Mouse (Mus musculus) ZHBTc4 (cell line): Measurements from ENCODE around the gene Olfr218.
"Not testable (repeated sequence)": the region's sequence is repeated elsewhere in the genome, so short reads cannot be mapped to it uniquely, and the experiment has no call there.

Experiments
- DNase-seq: peaks from one replicate; pipeline ENCODE4 v3.0.0-alpha.2; 2011; ENCODE audit warnings: low read depth, low spot score

The Olfr218 gene

GRCm38 (mm10) chr1:173197508-173197907, at the start of gene Olfr218:
Olfr218 (plus strand) TSS chr1:173197808.
- no peak for DNase-seq

DNA sequence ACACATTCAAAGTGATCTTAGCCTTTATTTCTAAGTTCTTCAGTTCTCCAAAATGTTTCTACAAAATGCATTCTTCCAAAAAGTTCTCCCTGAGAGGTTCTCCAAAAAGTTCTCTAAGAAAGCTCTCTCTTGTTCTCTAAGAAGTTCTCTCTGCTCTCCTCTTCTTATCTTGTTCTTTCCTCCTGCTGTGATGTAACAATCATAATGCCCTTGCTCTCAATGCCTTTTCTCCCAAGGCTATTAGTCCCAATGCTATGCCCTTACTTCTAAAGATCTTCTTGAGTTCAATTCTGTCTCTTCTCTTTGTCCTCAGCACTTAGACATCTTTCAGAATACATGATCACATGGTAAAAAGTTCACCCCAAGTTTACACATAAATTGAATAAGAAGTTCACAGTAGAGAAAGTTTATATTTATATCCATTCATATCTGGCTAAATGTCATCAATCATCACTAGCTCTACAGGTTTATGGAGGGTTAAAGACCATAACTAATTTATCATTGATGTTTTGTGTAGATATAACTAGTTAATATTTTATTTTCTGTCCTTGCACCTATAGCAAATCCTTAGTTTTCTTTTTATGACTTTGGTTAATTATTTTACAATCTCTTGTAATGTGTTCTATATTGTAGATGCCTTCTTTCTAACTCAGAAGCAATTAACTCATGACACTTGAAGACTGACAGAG, 23.3 kb upstream of the Olfr218 start:
- no peak for DNase-seq

DNA sequence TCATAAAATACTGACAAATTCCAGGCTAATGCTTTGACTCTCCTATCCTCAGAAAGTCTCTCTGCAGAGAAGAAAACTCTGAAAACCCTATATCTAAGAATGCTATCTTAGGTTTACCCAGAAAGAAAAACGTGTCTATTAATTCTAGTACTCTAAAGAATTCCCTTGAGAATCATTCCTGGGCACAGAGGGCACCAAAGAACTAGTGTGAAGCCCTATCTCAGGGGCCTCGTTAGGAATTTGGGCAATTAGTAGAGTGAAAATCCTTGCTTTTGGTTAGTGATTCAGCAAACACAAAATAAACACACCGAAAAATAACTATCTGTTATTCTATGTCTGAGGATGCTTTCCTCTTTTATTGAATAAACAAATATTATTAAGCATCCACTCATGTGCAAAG, 7.1 kb upstream of the Olfr218 start, which contains the start of gene Olfr1406:
Olfr1406 (minus strand) TSS at position 101 of the 400 bp plus-strand sequence.
- DNase-seq = no peak

DNA sequence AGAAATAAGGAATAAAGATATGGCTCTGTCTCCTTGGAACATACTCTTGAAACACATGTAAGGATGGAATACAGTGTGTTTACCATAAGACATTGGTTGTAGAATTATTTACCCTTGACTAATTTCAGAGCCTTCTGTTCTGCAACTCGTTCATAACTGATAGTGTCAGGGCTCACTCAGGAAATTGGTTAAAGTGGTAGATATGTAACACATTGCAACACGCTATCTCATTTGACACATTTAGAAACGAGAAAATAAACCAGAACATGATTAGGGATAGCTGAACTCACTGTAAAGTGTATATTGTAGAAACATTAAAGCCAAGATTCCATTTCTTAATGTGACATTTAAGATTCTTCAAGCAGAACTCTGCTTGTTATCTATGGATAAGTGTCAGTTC, 5.5 kb upstream of the Olfr218 start:
- no peak for DNase-seq

GRCm38 (mm10) chr1:173196359-173196758, 1.2 kb upstream of the Olfr218 start:
- peak; percentile 6 for DNase-seq

DNA sequence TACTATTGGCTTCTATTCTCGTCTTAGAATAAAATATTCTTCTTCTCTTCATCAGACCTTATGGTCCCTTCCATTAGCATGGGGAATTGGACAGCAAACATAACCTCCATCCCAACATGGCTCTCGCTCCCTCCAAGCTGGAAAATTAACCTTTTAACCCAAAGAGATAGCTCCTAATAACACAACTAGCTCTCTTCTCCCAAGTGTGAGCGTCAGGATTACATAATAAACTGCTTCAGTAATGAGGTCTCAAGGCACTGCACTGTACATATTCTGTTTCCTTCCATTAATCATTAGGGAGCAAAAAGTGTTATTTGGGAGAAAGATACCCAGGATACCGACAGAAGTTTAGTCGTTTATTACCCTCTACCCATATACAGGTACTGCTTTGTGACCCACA, 14.5 kb downstream of the Olfr218 start, which contains the start of gene Olfr1404:
Olfr1404 (plus strand) TSS at position 301 of the 400 bp plus-strand sequence.
- no peak for DNase-seq

DNA sequence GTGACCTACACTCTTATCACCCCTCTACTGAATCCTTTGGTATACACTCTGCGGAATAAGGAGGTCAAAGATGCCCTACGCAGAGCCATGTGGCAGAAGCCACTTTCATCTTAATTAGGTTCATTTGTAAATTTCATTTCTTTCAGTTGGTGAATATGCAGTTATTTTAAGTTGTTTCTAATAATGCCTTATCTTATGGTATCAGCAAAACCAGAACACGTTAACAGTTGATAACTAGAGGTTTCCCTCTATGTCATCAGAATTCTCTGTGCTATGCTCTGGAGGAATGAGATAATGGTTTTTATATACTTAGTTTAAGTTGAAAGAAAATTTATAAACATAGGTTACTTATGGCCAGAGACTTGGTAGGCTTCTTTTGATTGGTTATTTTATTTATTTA, 18.9 kb downstream of the Olfr218 start:
- no peak for DNase-seq

DNA sequence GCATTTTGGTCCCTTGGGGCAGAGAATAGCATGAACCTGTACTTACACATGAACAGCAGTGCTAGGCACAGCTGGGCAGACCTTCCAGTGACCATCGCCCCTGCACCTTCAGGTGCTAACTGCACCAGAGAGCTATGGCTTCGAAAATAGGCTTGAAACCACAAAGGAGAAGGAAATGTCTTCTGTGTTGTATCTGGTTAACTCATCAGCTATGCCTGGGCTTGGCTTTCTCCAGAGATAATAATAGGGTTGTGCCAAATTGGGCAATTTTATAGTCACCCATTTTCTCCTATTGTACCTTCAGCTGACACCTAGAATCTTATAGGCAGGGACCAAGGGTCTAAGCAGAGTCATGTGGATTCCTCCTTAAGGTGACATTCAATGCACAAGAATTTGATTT, 29.5 kb downstream of the Olfr218 start, which contains the start of gene Fcer1a:
Fcer1a (minus strand) TSS at position 134 of the 400 bp plus-strand sequence.
- no peak for DNase-seq

GRCm38 (mm10) chr1:173237004-173237403, 39.4 kb downstream of the Olfr218 start:
- DNase-seq = not testable (repeated sequence)

- no peak for DNase-seq
Observed at GRCm38 (mm10) chr1:173249888-173250287, 52.3 kb downstream of the Olfr218 start.
